In genomic region chr9:49617216-49617615, GRCm38 (mm10) we compare ENCODE assay signal across 8 mouse cellular contexts.
A peak's percentile ranks its signal among the peaks of the same experiment; 100 is the strongest.
DNase-seq lines count a peak whose midpoint lies in the region; ATAC-seq and TF ChIP-seq lines count a peak whose summit lies in the region.

No protein-coding gene starts in this region.

- no peaks in the 10 kb centered on the region for H3K27me3 ChIP-seq in midbrain, embryonic 11.5 days (ENCODE audit: control insufficient read depth, insufficient read depth, low read length)
- H3K27me3 ChIP-seq in midbrain, embryonic 16.5 days (ENCODE audit: control insufficient read depth, insufficient read depth, low read depth, low read length) = no peaks in the 10 kb centered on the region

- WGBS in midbrain, embryonic 11.5 days = 18% methylated on average over 3 of the region's 3 CpGs
- 9% methylated on average over 3 of the region's 3 CpGs for WGBS in midbrain, embryonic 16.5 days

- peak; percentile 58; the same call in 1 of the 2 replicates for TF ChIP-seq CTCF in brain, embryonic 14.5 days (IDR thresholded peaks at IDR 0.05; ENCODE audit: borderline replicate concordance, extremely low read depth, insufficient read depth, insufficient read length)

- H3K4me1 ChIP-seq in midbrain, embryonic 11.5 days (ENCODE audit: control insufficient read depth, insufficient read depth, low read length) = no peaks in the 10 kb centered on the region
- H3K4me1 ChIP-seq in midbrain, embryonic 16.5 days (ENCODE audit: control insufficient read depth, insufficient read depth, low read length) = peaks cover 9% of the 10 kb centered on the region

- no peak overlapping the region for H3K9ac ChIP-seq in midbrain, embryonic 11.5 days (ENCODE audit: low read length)
- H3K9ac ChIP-seq in midbrain, embryonic 16.5 days (ENCODE audit: low read depth, low read length) = no peak overlapping the region

- no peak for TF ChIP-seq POLR2A in brain, embryonic 14.5 days (IDR thresholded peaks at IDR 0.05; ENCODE audit: borderline replicate concordance, extremely low read depth, insufficient read depth, insufficient read length, poor library complexity, severe bottlenecking)

- no peak overlapping the region for H3K4me3 ChIP-seq in midbrain, embryonic 11.5 days (ENCODE audit: low read depth, low read length)
- no peak overlapping the region for H3K4me3 ChIP-seq in midbrain, embryonic 16.5 days (ENCODE audit: low read depth, low read length)

- H3K9me3 ChIP-seq in midbrain, embryonic 11.5 days (ENCODE audit: control insufficient read depth, low read length) = no peaks in the 10 kb centered on the region
- no peaks in the 10 kb centered on the region for H3K9me3 ChIP-seq in midbrain, embryonic 16.5 days (replicated peaks; ENCODE audit: control insufficient read depth, low read length, poor library complexity, severe bottlenecking)

- DNase-seq in cerebellum, adult 18-20 months = peak; percentile 44 to 59
- peak; percentile 87 for DNase-seq in midbrain, embryonic 11.5 days (ENCODE audit: low spot score, missing footprints)
- peak; percentile 82 for DNase-seq in brain, embryonic 14.5 days (ENCODE audit: low read depth)
- DNase-seq in kidney, postnatal 25 days = peak; percentile 33 to 60
- peak; percentile 14 for DNase-seq in lung, postnatal 25 days (ENCODE audit: low spot score)

- no peaks in the 10 kb centered on the region for H3K36me3 ChIP-seq in midbrain, embryonic 11.5 days (ENCODE audit: control insufficient read depth, insufficient read depth, low read length)
- no peaks in the 10 kb centered on the region; the same call in 1 of the 2 replicates for H3K36me3 ChIP-seq in midbrain, embryonic 16.5 days (ENCODE audit: control insufficient read depth, insufficient read depth, low read length)

- H3K4me2 ChIP-seq in midbrain, embryonic 11.5 days = no peak overlapping the region
- no peak overlapping the region for H3K4me2 ChIP-seq in midbrain, embryonic 16.5 days (ENCODE audit: low read length)

- ATAC-seq in cerebellum, adult (ENCODE audit: insufficient number of reproducible peaks, low FRiP score, low TSS enrichment) = no peak
- no peak for ATAC-seq in midbrain, embryonic 11.5 days (ENCODE audit: low FRiP score)
- ATAC-seq in midbrain, embryonic 16.5 days = no peak
- ATAC-seq in monocyte, adult 5-6 weeks (replicated peaks; ENCODE audit: insufficient number of reproducible peaks, low FRiP score, low TSS enrichment, poor library complexity, severe bottlenecking) = no peak

- no peak overlapping the region for H3K27ac ChIP-seq in midbrain, embryonic 11.5 days (ENCODE audit: low read depth, low read length)
- H3K27ac ChIP-seq in midbrain, embryonic 16.5 days (ENCODE audit: low read length) = no peak overlapping the region

Comparison
In these comparisons a context has a peak if more than half of its experiments do, and no peak if none do; other contexts are left out.
1. DNase-seq: peak in every context shown above with its lines; median percentile 87 in midbrain, embryonic 11.5 days; 82 in brain, embryonic 14.5 days; 52 in cerebellum, adult 18-20 months; 46 in kidney, postnatal 25 days; 14 in lung, postnatal 25 days.